Comparison of ENCODE assay signal across 7 mouse cellular contexts in the genomic region with DNA sequence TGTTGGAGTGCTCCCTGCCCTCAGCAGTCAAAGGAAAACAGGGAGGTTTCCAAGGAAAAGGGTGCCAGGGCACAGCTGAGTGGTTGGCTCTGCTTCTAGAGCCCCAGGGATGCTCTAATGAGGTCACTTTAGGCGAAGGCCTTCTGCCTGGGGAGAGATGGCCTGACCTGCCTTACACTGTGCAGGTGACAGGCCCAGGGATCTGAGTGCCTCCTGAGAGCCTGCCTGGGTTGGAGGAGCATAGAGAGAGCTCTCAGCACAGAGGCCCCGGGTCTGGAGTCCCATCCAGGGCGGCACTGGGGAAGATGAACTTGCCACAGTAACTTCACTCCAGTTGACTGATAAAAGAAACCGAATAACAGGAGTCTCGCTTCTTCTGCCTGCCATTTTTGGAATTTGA.
DNase-seq lines count a peak whose midpoint lies in the region; ATAC-seq lines count a peak whose summit lies in the region.
"Not testable (repeated sequence)": the region's sequence is repeated elsewhere in the genome, so short reads cannot be mapped to it uniquely, and the experiment has no call there.

No protein-coding gene starts in this region.

- H3K36me3 ChIP-seq in embryonic facial prominence, embryonic 12.5 days; forebrain, embryonic 15.5 days; hindbrain, embryonic 12.5 days; intestine, embryonic 15.5 days; limb, embryonic 10.5 days; midbrain, embryonic 13.5 days; stomach, embryonic 14.5 days (ENCODE audit: control insufficient read depth, insufficient read depth, low read length): not testable (repeated sequence)

- WGBS in embryonic facial prominence, embryonic 12.5 days, result no CpG with 5 or more reads among the region's 5 CpGs
- WGBS in forebrain, embryonic 15.5 days, result no CpG with 5 or more reads among the region's 5 CpGs
- WGBS in hindbrain, embryonic 12.5 days, result no CpG with 5 or more reads among the region's 5 CpGs
- 60% methylated on average over 1 of the region's 5 CpGs for WGBS in intestine, embryonic 15.5 days
- 83% methylated on average over 1 of the region's 5 CpGs for WGBS in limb, embryonic 10.5 days
- WGBS in midbrain, embryonic 13.5 days, result 100% methylated on average over 1 of the region's 5 CpGs
- no CpG with 5 or more reads among the region's 5 CpGs for WGBS in stomach, embryonic 14.5 days

- H3K27me3 ChIP-seq in embryonic facial prominence, embryonic 12.5 days; forebrain, embryonic 15.5 days; hindbrain, embryonic 12.5 days; intestine, embryonic 15.5 days (replicated peaks); limb, embryonic 10.5 days (ENCODE audit: low read depth, poor library complexity, severe bottlenecking); midbrain, embryonic 13.5 days; stomach, embryonic 14.5 days (ENCODE audit: control insufficient read depth, insufficient read depth, low read length): not testable (repeated sequence)

- not testable (repeated sequence) for ATAC-seq in embryonic facial prominence, embryonic 12.5 days (ENCODE audit: insufficient number of reproducible peaks, insufficient read depth, low FRiP score, low TSS enrichment); hindbrain, embryonic 12.5 days (ENCODE audit: low FRiP score); stomach, embryonic 14.5 days (ENCODE audit: insufficient number of reproducible peaks, insufficient read depth, low FRiP score, low read depth)
- ATAC-seq in forebrain, embryonic 15.5 days (replicated peaks), result peak; percentile 53
- 0 out of 2 replicates have a peak, but pooled peaks have one; percentile 25 for ATAC-seq in intestine, embryonic 15.5 days
- peak; percentile 45; the same call in 1 of the 2 replicates for ATAC-seq in midbrain, embryonic 13.5 days

- H3K9ac ChIP-seq in embryonic facial prominence, embryonic 12.5 days; forebrain, embryonic 15.5 days (replicated peaks); hindbrain, embryonic 12.5 days; intestine, embryonic 15.5 days; midbrain, embryonic 13.5 days (replicated peaks); stomach, embryonic 14.5 days (replicated peaks; ENCODE audit: low read depth, low read length): not testable (repeated sequence)

- not testable (repeated sequence) for H3K4me3 ChIP-seq in embryonic facial prominence, embryonic 12.5 days; forebrain, embryonic 15.5 days; hindbrain, embryonic 12.5 days; intestine, embryonic 15.5 days (replicated peaks); limb, embryonic 10.5 days; midbrain, embryonic 13.5 days (replicated peaks); stomach, embryonic 14.5 days (ENCODE audit: low read depth, low read length)

- H3K4me2 ChIP-seq in embryonic facial prominence, embryonic 12.5 days (replicated peaks); forebrain, embryonic 15.5 days (replicated peaks); hindbrain, embryonic 12.5 days (replicated peaks); intestine, embryonic 15.5 days (replicated peaks); midbrain, embryonic 13.5 days (replicated peaks); stomach, embryonic 14.5 days (replicated peaks; ENCODE audit: low read depth, low read length): not testable (repeated sequence)

- H3K9me3 ChIP-seq in embryonic facial prominence, embryonic 12.5 days; forebrain, embryonic 15.5 days; hindbrain, embryonic 12.5 days (replicated peaks); intestine, embryonic 15.5 days; limb, embryonic 10.5 days (replicated peaks); midbrain, embryonic 13.5 days; stomach, embryonic 14.5 days (ENCODE audit: control insufficient read depth, low read depth, low read length): not testable (repeated sequence)

- not testable (repeated sequence) for DNase-seq in limb, embryonic 10.5 days (ENCODE audit: low spot score)

- not testable (repeated sequence) for H3K4me1 ChIP-seq in embryonic facial prominence, embryonic 12.5 days; forebrain, embryonic 15.5 days; hindbrain, embryonic 12.5 days; intestine, embryonic 15.5 days (replicated peaks); stomach, embryonic 14.5 days (ENCODE audit: control insufficient read depth, insufficient read depth, low read length)
- peaks cover 16% of the 10 kb centered on the region for H3K4me1 ChIP-seq in limb, embryonic 10.5 days
- H3K4me1 ChIP-seq in midbrain, embryonic 13.5 days (replicated peaks), result 0 out of 2 replicates have a peak, but pooled peaks cover 10% of the 10 kb centered on the region

- H3K27ac ChIP-seq in embryonic facial prominence, embryonic 12.5 days, result 0 out of 2 replicates have a peak overlapping the region, but pooled peaks have one; percentile 41
- not testable (repeated sequence) for H3K27ac ChIP-seq in forebrain, embryonic 15.5 days (replicated peaks)
- H3K27ac ChIP-seq in hindbrain, embryonic 12.5 days, result peak overlapping the region; percentile 57; the same call in 1 of the 2 replicates
- H3K27ac ChIP-seq in intestine, embryonic 15.5 days, result peak overlapping the region; percentile 81
- peak overlapping the region; percentile 63 for H3K27ac ChIP-seq in limb, embryonic 10.5 days
- H3K27ac ChIP-seq in midbrain, embryonic 13.5 days, result peak overlapping the region; percentile 45; the same call in 1 of the 2 replicates
- peak overlapping the region; percentile 85 for H3K27ac ChIP-seq in stomach, embryonic 14.5 days (ENCODE audit: low read length)
